In the genomic region with DNA sequence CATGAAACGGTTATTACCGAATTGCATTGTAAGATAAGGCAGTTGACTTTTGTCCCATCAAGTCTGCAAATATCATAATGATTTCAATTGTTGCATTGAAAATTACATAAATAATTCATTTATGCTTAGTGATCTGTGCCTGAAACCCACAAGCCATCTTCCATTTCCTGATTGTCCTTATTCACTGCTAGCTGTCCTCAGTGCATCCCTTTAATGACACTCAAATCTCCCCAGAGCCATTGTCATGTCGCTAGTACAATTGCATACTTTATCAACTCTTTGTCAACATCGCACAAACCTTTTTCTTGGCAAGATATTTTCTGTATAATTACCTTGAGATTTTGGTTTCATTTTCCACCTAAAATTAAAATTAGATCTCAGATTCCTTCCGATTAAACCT, we compare ENCODE assay signal across 19 mouse cellular contexts.
DNase-seq lines count a peak whose midpoint lies in the region; ATAC-seq and TF ChIP-seq lines count a peak whose summit lies in the region.
"Had no signal": no experiment of that assay in that cellular context is flagged by ENCODE, and none has a peak within 500 bp of the region (broad histone marks: within the 10 kb centered on the region; RNA-seq: fewer than 3 reads in every experiment).

No protein-coding gene starts in this region.

- H3K27me3 ChIP-seq in hindbrain, embryonic 11.5 days (ENCODE audit: control insufficient read depth, insufficient read depth, low read length) = no peaks in the 10 kb centered on the region
- no peaks in the 10 kb centered on the region for H3K27me3 ChIP-seq in hindbrain, postnatal 0 days (ENCODE audit: insufficient read depth, low read length)
- H3K27me3 ChIP-seq in midbrain, embryonic 11.5 days (ENCODE audit: control insufficient read depth, insufficient read depth, low read length) = no peaks in the 10 kb centered on the region
- no peaks in the 10 kb centered on the region for H3K27me3 ChIP-seq in midbrain, embryonic 10.5 days (ENCODE audit: low read depth, poor library complexity, severe bottlenecking)
- H3K27me3 ChIP-seq: forebrain, embryonic 13.5 days had no signal

- ATAC-seq in hindbrain, embryonic 11.5 days (ENCODE audit: low FRiP score) = peak; percentile 73
- ATAC-seq in hindbrain, postnatal 0 days = no peak
- ATAC-seq in midbrain, embryonic 11.5 days (ENCODE audit: low FRiP score) = no peak
- ATAC-seq: activated CD4-positive, CD25-positive, alpha-beta regulatory T cell, adult 4 months; forebrain, embryonic 13.5 days; forebrain, embryonic 16.5 days had no signal

- DNase-seq in hindbrain, embryonic 11.5 days (ENCODE audit: low spot score) = no peak
- no peak for DNase-seq in hindbrain, postnatal 0 days (ENCODE audit: low spot score)
- peak; percentile 67 for DNase-seq in midbrain, embryonic 11.5 days (ENCODE audit: low spot score, missing footprints)
- DNase-seq in midbrain, embryonic 10.5 days (ENCODE audit: low spot score) = no peak
- DNase-seq in retina, embryonic 14.5 days (ENCODE audit: low spot score) = peak; percentile 3
- no peak for DNase-seq in retina, postnatal 1 day
- DNase-seq in gastrocnemius, postnatal 10 days = no peak
- DNase-seq: adrenal gland, adult 8-10 months; adrenal gland, postnatal 25 days; cerebellum, adult 18-20 months; cerebellum, adult 9-10 months; cerebellum, postnatal 14 days; gastrocnemius, postnatal 14 days; heart, adult 11 months had no signal

- TF ChIP-seq CTCF in hindbrain, postnatal 0 days (IDR thresholded peaks at IDR 0.05; ENCODE audit: low read depth) = no peak

- no peak overlapping the region for H3K4me3 ChIP-seq in hindbrain, embryonic 11.5 days (ENCODE audit: low read depth, low read length)
- H3K4me3 ChIP-seq in hindbrain, postnatal 0 days (ENCODE audit: low read length) = no peak overlapping the region
- no peak overlapping the region for H3K4me3 ChIP-seq in midbrain, embryonic 11.5 days (ENCODE audit: low read depth, low read length)
- no peak overlapping the region for H3K4me3 ChIP-seq in midbrain, embryonic 10.5 days
- H3K4me3 ChIP-seq: forebrain, embryonic 10.5 days; forebrain, embryonic 13.5 days had no signal

- no peak overlapping the region for H3K4me2 ChIP-seq in hindbrain, embryonic 11.5 days (replicated peaks; ENCODE audit: low read depth, low read length)
- H3K4me2 ChIP-seq in hindbrain, postnatal 0 days (ENCODE audit: low read depth, low read length) = no peak overlapping the region
- no peak overlapping the region for H3K4me2 ChIP-seq in midbrain, embryonic 11.5 days
- H3K4me2 ChIP-seq: forebrain, embryonic 13.5 days; heart, embryonic 11.5 days had no signal

- WGBS in hindbrain, embryonic 11.5 days = 78% methylated on average over 5 of the region's 5 CpGs
- WGBS in hindbrain, postnatal 0 days = 73% methylated on average over 5 of the region's 5 CpGs
- WGBS in midbrain, embryonic 11.5 days = 88% methylated on average over 5 of the region's 5 CpGs
- WGBS in midbrain, embryonic 10.5 days = 93% methylated on average over 5 of the region's 5 CpGs

- no peaks in the 10 kb centered on the region for H3K36me3 ChIP-seq in hindbrain, embryonic 11.5 days (ENCODE audit: control insufficient read depth, insufficient read depth, low read length)
- no peaks in the 10 kb centered on the region for H3K36me3 ChIP-seq in hindbrain, postnatal 0 days (ENCODE audit: insufficient read depth, low read length)
- no peaks in the 10 kb centered on the region for H3K36me3 ChIP-seq in midbrain, embryonic 11.5 days (ENCODE audit: control insufficient read depth, insufficient read depth, low read length)
- H3K36me3 ChIP-seq in midbrain, embryonic 10.5 days = no peaks in the 10 kb centered on the region
- H3K36me3 ChIP-seq: forebrain, embryonic 10.5 days had no signal

- H3K9ac ChIP-seq in hindbrain, embryonic 11.5 days (ENCODE audit: low read depth, low read length) = no peak overlapping the region
- H3K9ac ChIP-seq in hindbrain, postnatal 0 days (replicated peaks; ENCODE audit: low read length) = no peak overlapping the region
- no peak overlapping the region for H3K9ac ChIP-seq in midbrain, embryonic 11.5 days (ENCODE audit: low read length)
- H3K9ac ChIP-seq: forebrain, embryonic 13.5 days had no signal

- no peaks in the 10 kb centered on the region for H3K4me1 ChIP-seq in hindbrain, embryonic 11.5 days (replicated peaks; ENCODE audit: control insufficient read depth, insufficient read depth, low read length)
- no peaks in the 10 kb centered on the region for H3K4me1 ChIP-seq in hindbrain, postnatal 0 days (ENCODE audit: insufficient read depth, low read length)
- no peaks in the 10 kb centered on the region for H3K4me1 ChIP-seq in midbrain, embryonic 11.5 days (ENCODE audit: control insufficient read depth, insufficient read depth, low read length)
- no peaks in the 10 kb centered on the region for H3K4me1 ChIP-seq in midbrain, embryonic 10.5 days
- H3K4me1 ChIP-seq: forebrain, embryonic 10.5 days; forebrain, embryonic 13.5 days had no signal

- H3K9me3 ChIP-seq in hindbrain, embryonic 11.5 days (ENCODE audit: control insufficient read depth, low read length) = no peaks in the 10 kb centered on the region
- H3K9me3 ChIP-seq in hindbrain, postnatal 0 days (ENCODE audit: low read length) = no peaks in the 10 kb centered on the region
- no peaks in the 10 kb centered on the region for H3K9me3 ChIP-seq in midbrain, embryonic 11.5 days (ENCODE audit: control insufficient read depth, low read length)
- no peaks in the 10 kb centered on the region for H3K9me3 ChIP-seq in midbrain, embryonic 10.5 days (replicated peaks)
- H3K9me3 ChIP-seq: forebrain, embryonic 10.5 days; forebrain, embryonic 13.5 days had no signal

- 0 out of 2 replicates have a peak overlapping the region, but pooled peaks have one; percentile 10 for H3K27ac ChIP-seq in hindbrain, embryonic 11.5 days (ENCODE audit: low read depth, low read length)
- H3K27ac ChIP-seq in hindbrain, postnatal 0 days = no peak overlapping the region
- H3K27ac ChIP-seq in midbrain, embryonic 11.5 days (ENCODE audit: low read depth, low read length) = no peak overlapping the region
- H3K27ac ChIP-seq in midbrain, embryonic 10.5 days (replicated peaks) = no peak overlapping the region
- H3K27ac ChIP-seq: forebrain, embryonic 10.5 days; forebrain, embryonic 13.5 days had no signal

Comparison
In these comparisons a context has a peak if more than half of its experiments do, and no peak if none do; other contexts are left out.
1. DNase-seq: peak in midbrain, embryonic 11.5 days (single experiment) and retina, embryonic 14.5 days (single experiment); none in hindbrain, embryonic 11.5 days (single experiment), hindbrain, postnatal 0 days (single experiment), midbrain, embryonic 10.5 days (single experiment), retina, postnatal 1 day (single experiment) and gastrocnemius, postnatal 10 days (single experiment).